8 mouse cellular contexts compared by ENCODE assay signal in genomic region chrX:95445141-95445540, GRCm38 (mm10). TPM values are rescaled to one million over a fixed set of nuclear protein-coding genes. Genes with fewer than 3 reads are reported as not detected.
DNase-seq lines count a peak whose midpoint lies in the region; ATAC-seq and TF ChIP-seq lines count a peak whose summit lies in the region.

No protein-coding gene starts in this region.

- TF ChIP-seq EP300 in MEL (IDR thresholded peaks at IDR 0.05; ENCODE audit: low read depth in 1 of 2, low read length in 2 of 2): no peak
- TF ChIP-seq EP300 in liver, postnatal 0 days (IDR thresholded peaks at IDR 0.05; ENCODE audit: low read depth): no peak

- H3K27ac ChIP-seq in heart, embryonic 14.5 days (replicated peaks in 1 of 2; ENCODE audit: control insufficient read depth in 1 of 2, insufficient read depth in 1 of 2, low read depth in 2 of 2, low read length in 2 of 2): peak overlapping the region; percentile 75 to 87
- no peak overlapping the region for H3K27ac ChIP-seq in MEL (ENCODE audit: control insufficient read depth, low read depth, low read length)
- no peak overlapping the region for H3K27ac ChIP-seq in forebrain, postnatal 0 days (ENCODE audit: low read depth, low read length)
- peak overlapping the region; percentile 57; the same call in 1 of the 2 replicates for H3K27ac ChIP-seq in liver, postnatal 0 days (ENCODE audit: low read depth)

- no peak for ATAC-seq in heart, embryonic 14.5 days (ENCODE audit: insufficient number of reproducible peaks, insufficient read depth, low FRiP score, low read depth)
- ATAC-seq in forebrain, postnatal 0 days: no peak
- peak; percentile 7 for ATAC-seq in liver, postnatal 0 days

- H3K4me1 ChIP-seq in heart, embryonic 14.5 days (ENCODE audit: control insufficient read depth in 2 of 2, insufficient read depth in 2 of 2, low read length in 2 of 2): peaks cover 4 to 16% of the 10 kb centered on the region in 2 experiments; a peak in 2 of 4 replicates
- peaks cover 0 to 7% of the 10 kb centered on the region in 2 experiments; a peak in 1 of 4 replicates for H3K4me1 ChIP-seq in MEL (ENCODE audit: control insufficient read depth in 1 of 2, insufficient read depth in 2 of 2, low read length in 2 of 2)
- H3K4me1 ChIP-seq in forebrain, postnatal 0 days (ENCODE audit: insufficient read depth): 0 out of 2 replicates have a peak, but pooled peaks cover 6% of the 10 kb centered on the region
- no peaks in the 10 kb centered on the region; the same call in 1 of the 2 replicates for H3K4me1 ChIP-seq in liver, postnatal 0 days (ENCODE audit: insufficient read depth)

- no peak for DNase-seq in heart, adult 9 months (ENCODE audit: low spot score in 2 of 2)
- DNase-seq in MEL (ENCODE audit: low read depth, low spot score): no peak
- no peak for DNase-seq in forebrain, postnatal 0 days
- DNase-seq in liver, postnatal 0 days: no peak
- DNase-seq in layer of hippocampus, adult 9-11 months: no peak
- DNase-seq in retina, postnatal 1 day: no peak
- DNase-seq in spleen, postnatal 36 days (ENCODE audit: low spot score in 2 of 2): no peak

- TF ChIP-seq POLR2A in MEL (IDR thresholded peaks at IDR 0.05; ENCODE audit: control insufficient read depth in 1 of 2, insufficient read depth in 1 of 2, low read depth in 1 of 2, low read length in 2 of 2, poor library complexity in 1 of 2): no peak

- WGBS in heart, embryonic 14.5 days: 35% methylated on average over 3 of the region's 3 CpGs
- 41% methylated on average over 3 of the region's 3 CpGs for WGBS in forebrain, postnatal 0 days
- WGBS in liver, postnatal 0 days (ENCODE audit: insufficient replicate concordance): 35% methylated on average over 3 of the region's 3 CpGs

- H3K9ac ChIP-seq in heart, embryonic 14.5 days (ENCODE audit: low read length): peak overlapping the region; percentile 78
- H3K9ac ChIP-seq in MEL (ENCODE audit: control insufficient read depth, low read depth, low read length, poor library complexity, severe bottlenecking): peak overlapping the region; percentile 66
- H3K9ac ChIP-seq in forebrain, postnatal 0 days: 0 out of 2 replicates have a peak overlapping the region, but pooled peaks have one; percentile 70
- no peak overlapping the region; the same call in 1 of the 2 replicates for H3K9ac ChIP-seq in liver, postnatal 0 days (replicated peaks)

- no peak for TF ChIP-seq CTCF in MEL (IDR thresholded peaks at IDR 0.05 in 2 of 3, conservative IDR thresholded peaks at IDR 0.05 in 1 of 3; ENCODE audit: control insufficient read depth in 1 of 3, insufficient read depth in 1 of 3, low read depth in 2 of 3, low read length in 3 of 3, poor library complexity in 1 of 3, severe bottlenecking in 1 of 3)
- no peak for TF ChIP-seq CTCF in forebrain, postnatal 0 days (IDR thresholded peaks at IDR 0.05; ENCODE audit: low read depth)
- TF ChIP-seq CTCF in liver, postnatal 0 days (IDR thresholded peaks at IDR 0.05; ENCODE audit: low read depth): no peak

- no peaks in the 10 kb centered on the region; the same call in 1 of the 2 replicates for H3K79me2 ChIP-seq in MEL (ENCODE audit: control insufficient read depth, insufficient read depth, low read length, poor library complexity)

- no peaks in the 10 kb centered on the region for H3K27me3 ChIP-seq in heart, embryonic 14.5 days (ENCODE audit: control insufficient read depth, insufficient read depth, low read length)
- H3K27me3 ChIP-seq in MEL (ENCODE audit: control insufficient read depth in 1 of 2, insufficient read depth in 2 of 2, low read length in 2 of 2): no peaks in the 10 kb centered on the region
- no peaks in the 10 kb centered on the region for H3K27me3 ChIP-seq in forebrain, postnatal 0 days (ENCODE audit: insufficient read depth, low read length)
- H3K27me3 ChIP-seq in liver, postnatal 0 days (ENCODE audit: insufficient read depth, low read length): no peaks in the 10 kb centered on the region

- no peak for TF ChIP-seq RAD21 in MEL (IDR thresholded peaks at IDR 0.05; ENCODE audit: low read depth, low read length)

- H3K36me3 ChIP-seq in heart, embryonic 14.5 days (ENCODE audit: control insufficient read depth, insufficient read depth, low read length): no peaks in the 10 kb centered on the region
- no peaks in the 10 kb centered on the region for H3K36me3 ChIP-seq in MEL (ENCODE audit: control insufficient read depth in 1 of 2, insufficient read depth in 2 of 2, low read length in 2 of 2)
- H3K36me3 ChIP-seq in forebrain, postnatal 0 days (ENCODE audit: insufficient read depth): no peaks in the 10 kb centered on the region
- H3K36me3 ChIP-seq in liver, postnatal 0 days (replicated peaks; ENCODE audit: insufficient read depth, low read length): no peaks in the 10 kb centered on the region

- H3K4me2 ChIP-seq in heart, embryonic 14.5 days (ENCODE audit: low read length): peak overlapping the region; percentile 66
- peak overlapping the region; percentile 59 for H3K4me2 ChIP-seq in forebrain, postnatal 0 days (ENCODE audit: low read depth)
- H3K4me2 ChIP-seq in liver, postnatal 0 days (ENCODE audit: low read depth, low read length): peak overlapping the region; percentile 78

- H3K9me3 ChIP-seq in heart, embryonic 14.5 days (ENCODE audit: control insufficient read depth, low read length): no peaks in the 10 kb centered on the region
- H3K9me3 ChIP-seq in MEL (replicated peaks; ENCODE audit: insufficient read depth, low read length): no peaks in the 10 kb centered on the region
- no peaks in the 10 kb centered on the region for H3K9me3 ChIP-seq in forebrain, postnatal 0 days (ENCODE audit: low read length)
- no peaks in the 10 kb centered on the region for H3K9me3 ChIP-seq in liver, postnatal 0 days (ENCODE audit: low read length)

- peak overlapping the region; percentile 55 to 86 for H3K4me3 ChIP-seq in heart, embryonic 14.5 days (ENCODE audit: control insufficient read depth in 1 of 2, insufficient read depth in 1 of 2, low read depth in 1 of 2, low read length in 2 of 2)
- peak overlapping the region; percentile 92 to 93 for H3K4me3 ChIP-seq in MEL (ENCODE audit: control insufficient read depth in 1 of 2, insufficient read depth in 1 of 2, low read depth in 2 of 2, low read length in 2 of 2)
- H3K4me3 ChIP-seq in forebrain, postnatal 0 days (ENCODE audit: low read depth, low read length): peak overlapping the region; percentile 50
- peak overlapping the region; percentile 66 for H3K4me3 ChIP-seq in liver, postnatal 0 days (ENCODE audit: low read depth, low read length)

TF ChIP-seq in MEL, 35 proteins besides CTCF, POLR2A, EP300 and RAD21:
- TF ChIP-seq TBP (IDR thresholded peaks at IDR 0.05; ENCODE audit: low read depth, low read length): no peak
- TF ChIP-seq KAT2A (conservative IDR thresholded peaks at IDR 0.05; ENCODE audit: low read depth, low read length): no peak
- TF ChIP-seq MXI1 (IDR thresholded peaks at IDR 0.05; ENCODE audit: low read depth, low read length): no peak
- TF ChIP-seq USF2 (IDR thresholded peaks at IDR 0.05; ENCODE audit: borderline replicate concordance in 1 of 2, insufficient read depth in 1 of 2, low read depth in 1 of 2, low read length in 2 of 2): no peak
- TF ChIP-seq MYB (IDR thresholded peaks at IDR 0.05; ENCODE audit: low read depth, low read length): no peak
- TF ChIP-seq TAL1 (IDR thresholded peaks at IDR 0.05; ENCODE audit: low read length): no peak
- no peak for TF ChIP-seq GABPA (IDR thresholded peaks at IDR 0.05; ENCODE audit: low read depth, low read length)
- TF ChIP-seq MAX (IDR thresholded peaks at IDR 0.05; ENCODE audit: low read length): no peak
- no peak for TF ChIP-seq ZC3H11A (IDR thresholded peaks at IDR 0.05; ENCODE audit: low read depth, low read length)
- TF ChIP-seq ELF1 (IDR thresholded peaks at IDR 0.05; ENCODE audit: low read depth, low read length): no peak
- no peak for TF ChIP-seq E2F4 (IDR thresholded peaks at IDR 0.05; ENCODE audit: borderline replicate concordance, low read depth, low read length)
- TF ChIP-seq SIN3A (IDR thresholded peaks at IDR 0.05; ENCODE audit: low read length): no peak
- no peak for TF ChIP-seq BHLHE40 (IDR thresholded peaks at IDR 0.05; ENCODE audit: borderline replicate concordance, low read depth, low read length)
- TF ChIP-seq NRF1 (IDR thresholded peaks at IDR 0.05; ENCODE audit: insufficient read depth, low read depth, low read length, poor library complexity, severe bottlenecking): no peak
- TF ChIP-seq MAFK (IDR thresholded peaks at IDR 0.05; ENCODE audit: borderline replicate concordance, low read depth, low read length): no peak
- no peak for TF ChIP-seq ETS1 (IDR thresholded peaks at IDR 0.05; ENCODE audit: low read depth, low read length)

RNA-seq across cellular contexts. Expression of gene Amer1, which starts 0.5 kb away (rescaled TPM):
- polyA plus RNA-seq in heart, embryonic 14.5 days (2014; fragmentation: Nextera tagmentation; extraction: Ambion mirVana): 6.0 and 6.4 TPM in 2 replicates
- total RNA-seq in MEL (2012; rRNA removed): 1.3 and 1.5 TPM in 2 replicates
- polyA plus RNA-seq in MEL (2012; ENCODE audit: insufficient read depth in 1 of 2, insufficient read length in 2 of 2, low read depth in 1 of 2, low replicate concordance in 2 of 2, missing spikeins in 1 of 2): 10 to 100 TPM in 1 of 2 experiments, 1 to 10 TPM in 1; 4.7 to 17.0 TPM
- total RNA-seq in forebrain, postnatal 0 days (2014; rRNA removed): 16.8 and 18.1 TPM in 2 replicates
- polyA plus RNA-seq in forebrain, postnatal 0 days (2015; fragmentation: Nextera tagmentation; extraction: Ambion mirVana): 7.1 and 11.3 TPM in 2 replicates
- polyA plus RNA-seq in liver, postnatal 0 days (2015; fragmentation: Nextera tagmentation; extraction: Ambion mirVana): 1.4 and 1.6 TPM in 2 replicates

Comparison
In these comparisons a context has a peak if more than half of its experiments do, and no peak if none do; other contexts are left out.
1. H3K27ac ChIP-seq: peak in heart, embryonic 14.5 days (2 of 2) and liver, postnatal 0 days (single experiment); none in MEL (single experiment) and forebrain, postnatal 0 days (single experiment).
2. Peak in every context shown above with its lines, with median percentiles within 50 percentile points of each other: H3K4me2 ChIP-seq and H3K4me3 ChIP-seq.